Mouse (Mus musculus) left cerebral cortex, adult 2 months (tissue): ENCODE measurements around the gene Gfra4. TPM values are rescaled to one million over a fixed set of nuclear protein-coding genes. Genes with fewer than 3 reads are reported as not detected.
"Not testable (repeated sequence)": the region's sequence is repeated elsewhere in the genome, so short reads cannot be mapped to it uniquely, and the experiment has no call there.

Experiments
- DNase-seq, 2 experiments: peaks; one replicate each; pipeline ENCODE4 v3.0.0; 2021 to 2022; ENCODE audit warnings: low spot score in 2 of 2, mixed read lengths in 1 of 2; ENCODE audit errors: extremely low spot score in 1 of 2
- H3K27ac ChIP-seq: fragments of 200-600 bp; 2 replicates; pipeline ENCODE4 v1.8.1; 2022
- H3K4me3 ChIP-seq: fragments of 200-600 bp; 2 replicates; pipeline ENCODE4 v1.8.1; 2022
- CTCF ChIP-seq: fragments of 200-600 bp; IDR thresholded peaks from 2 replicates; pipeline ENCODE4 v1.8.1; 2022; ENCODE audit warnings: antibody characterized with exemption, mild to moderate bottlenecking, moderate library complexity
- intact Hi-C: fragments of 180-260 bp; cut with DNase I; formaldehyde crosslinking; loops from one replicate; pipeline ENCODE4 v1.15.1; 2025
- total RNA-seq, 2 experiments: library from RNA; stranded (reverse); gene quantifications; 2 replicates each; pipeline ENCODE4 v1.2.3; 2021

Gfra4 gene
- total RNA-seq, 2 experiments from 2014 or later: 50.3 to 55.3 TPM

DNA sequence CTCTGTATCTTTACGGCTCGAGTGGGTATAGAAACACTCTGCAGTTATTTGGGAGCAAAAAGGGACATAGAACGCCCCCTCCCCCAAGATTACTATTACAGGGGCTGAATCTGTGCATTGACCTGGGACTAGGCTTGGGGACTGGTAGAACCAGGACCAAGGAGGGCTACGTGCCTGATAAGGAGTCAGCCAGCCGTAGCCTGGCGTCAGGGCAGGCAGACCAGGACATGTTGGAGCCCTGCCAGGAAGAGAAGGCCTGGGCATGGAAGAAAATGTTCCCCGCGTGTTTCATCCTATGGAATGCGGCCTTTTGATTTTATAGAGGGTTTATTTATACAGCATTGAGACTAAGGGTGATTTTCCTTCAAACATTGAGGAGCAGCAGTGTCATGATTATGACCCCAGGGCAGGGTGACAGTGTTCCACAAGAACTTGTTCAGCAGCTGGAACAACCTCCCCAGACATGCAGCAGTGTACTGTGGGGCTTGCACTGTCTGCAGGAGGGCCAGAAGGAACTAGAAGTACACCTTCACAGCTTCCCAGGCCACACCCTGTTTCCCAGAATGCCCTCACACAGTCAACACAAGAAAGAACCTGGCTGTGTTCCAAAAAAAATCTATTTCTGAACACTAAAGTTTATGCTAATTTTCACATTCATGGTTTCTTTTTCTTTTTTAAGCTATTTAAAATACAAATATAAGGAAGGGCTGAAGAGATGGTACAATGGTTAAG lies 2.3 kb upstream of the Gfra4 start:
- no peak for DNase-seq
- Histone ChIP-seq H3K4me3 (no peak overlapping the region), H3K27ac (no peak overlapping the region)
- no peak for TF ChIP-seq CTCF
- intact Hi-C loops: loop anchor here (5.0 kb wide), 1 partner anchor 117 kb away; the partner anchor contains the start of gene 1700037H04Rik

DNA sequence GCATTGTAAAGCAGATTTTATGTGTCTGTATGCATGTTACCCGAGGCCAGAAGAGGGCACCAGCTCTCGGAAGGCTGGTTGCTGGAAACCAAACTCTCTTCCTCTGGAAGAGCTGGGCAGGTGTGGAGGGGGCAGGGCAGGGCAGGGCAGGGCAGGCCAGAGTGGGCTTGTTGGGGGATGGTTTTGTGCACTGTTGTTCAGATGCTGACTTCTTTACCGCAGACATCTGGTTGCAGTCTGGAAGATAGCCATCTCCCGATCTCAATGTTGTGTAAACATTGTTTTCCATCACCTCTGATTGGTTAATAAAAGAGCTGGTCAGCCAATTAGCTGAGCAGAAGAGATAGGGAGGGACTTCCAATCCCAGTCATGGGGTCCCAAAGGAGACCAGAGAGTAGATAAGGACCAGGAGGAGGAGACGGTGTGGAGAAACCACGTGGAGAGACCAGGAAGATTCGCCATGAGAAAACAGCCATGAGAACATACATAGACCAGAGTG lies 1.5 kb upstream of the Gfra4 start:
- Histone ChIP-seq H3K4me3 (no peak overlapping the region), H3K27ac (no peak overlapping the region)
- intact Hi-C loops: loop anchor here (5.0 kb wide), 1 partner anchor 118 kb away; the partner anchor contains the start of gene 1700037H04Rik
- no peak for DNase-seq
- TF ChIP-seq CTCF: no peak; the same call in 1 of the 2 replicates

DNA sequence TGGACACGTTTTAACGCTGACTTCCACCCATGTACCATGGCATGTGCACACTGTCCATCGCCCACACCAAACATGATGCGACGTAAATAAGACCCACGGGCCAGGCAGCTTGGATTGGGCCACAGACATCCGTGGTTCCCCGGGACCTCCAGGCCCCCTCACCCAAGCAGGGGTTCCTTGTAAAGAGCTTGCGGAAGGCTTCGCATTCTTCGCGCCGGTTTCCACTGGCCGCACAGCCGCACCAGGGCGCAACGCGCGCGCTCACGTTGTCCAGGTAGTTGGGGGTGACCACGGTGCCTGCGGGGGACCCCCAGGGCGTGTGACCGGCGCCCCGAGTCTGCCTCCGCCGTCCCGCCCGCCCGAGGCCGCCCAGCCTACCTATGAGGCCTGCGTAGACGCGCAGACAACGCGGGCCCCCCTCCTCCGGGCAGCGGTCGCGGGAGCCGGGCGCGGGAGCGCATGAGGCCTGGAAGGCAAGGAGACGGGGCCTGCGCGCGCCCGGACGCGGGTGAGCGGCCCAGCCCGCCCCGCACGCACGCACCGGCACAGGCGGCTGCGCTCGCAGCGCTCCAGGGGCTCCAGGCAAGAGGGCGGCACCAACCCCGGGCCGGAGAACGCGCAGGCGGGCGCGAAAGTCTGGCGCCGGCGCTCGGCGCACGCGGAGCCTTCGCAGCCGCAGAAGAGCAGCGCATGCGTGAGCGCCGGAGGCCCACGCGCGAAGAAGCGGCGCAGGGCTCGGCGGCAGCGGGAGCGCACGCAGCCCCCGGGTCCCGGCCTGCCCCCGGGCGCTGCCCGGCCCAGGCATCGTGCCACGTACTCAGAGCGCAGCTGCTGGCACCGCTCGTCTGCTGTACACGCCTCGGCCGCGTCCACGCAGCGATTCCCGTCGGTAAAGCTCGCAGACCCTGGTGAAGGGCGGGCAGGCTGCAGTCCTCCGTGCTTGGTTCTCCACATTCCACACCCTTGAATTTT lies 1.7 kb downstream of the Gfra4 start:
- Histone ChIP-seq H3K4me3 (peak overlapping the region; percentile 63), H3K27ac (peak overlapping the region; percentile 91)
- DNase-seq: peak; percentile 87 to 88
- intact Hi-C loops: loop anchor here (5.0 kb wide), 1 partner anchor 121 kb away; the partner anchor contains the start of gene 1700037H04Rik
- TF ChIP-seq CTCF: no peak

DNA sequence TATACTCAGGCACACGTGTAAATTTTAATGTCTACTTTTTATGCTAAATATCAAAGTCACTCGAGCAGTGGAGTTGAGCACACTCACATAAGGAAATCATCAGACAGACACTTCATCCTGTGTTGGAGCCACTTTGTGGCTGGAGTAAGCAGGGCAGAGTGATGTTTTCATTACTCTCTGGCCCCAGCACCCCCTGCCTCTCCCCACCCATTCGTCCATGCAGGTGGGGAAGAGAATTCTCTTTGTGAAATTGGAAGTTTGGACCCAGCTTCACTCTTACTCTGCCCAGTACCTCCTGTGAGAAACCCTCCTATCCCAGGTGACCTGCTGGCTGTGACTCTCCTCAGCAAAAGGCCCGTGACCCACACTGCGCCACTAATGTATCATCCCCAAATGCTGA lies 4.2 kb downstream of the Gfra4 start:
- no peak for TF ChIP-seq CTCF

DNA sequence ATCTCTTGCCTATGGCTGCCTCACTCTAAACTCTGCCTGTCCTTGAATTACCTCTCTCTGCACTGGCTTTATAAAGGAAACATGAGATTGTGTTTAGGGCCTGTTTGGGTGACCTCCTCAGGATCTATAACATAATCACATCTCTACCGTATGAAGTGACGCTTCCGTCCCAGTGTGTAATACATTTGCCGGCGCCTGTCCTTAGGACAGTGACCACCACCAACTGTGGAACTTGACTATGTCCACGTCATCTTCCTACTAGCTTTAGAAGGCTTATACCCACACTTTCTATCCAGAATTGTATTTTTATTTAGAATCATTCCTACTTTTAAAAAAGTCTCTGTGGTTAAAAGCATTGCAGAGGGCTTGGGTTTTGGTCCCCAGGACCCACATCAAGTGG lies 4.7 kb downstream of the Gfra4 start:
- no peak overlapping the region for H3K27ac ChIP-seq
- H3K4me3 ChIP-seq: no peak overlapping the region
- no peak for DNase-seq
- intact Hi-C loops: no loop called here
- TF ChIP-seq CTCF: no peak

More for the DNA sequence above, 4.2 kb downstream of the Gfra4 start:
- no peak overlapping the region for H3K27ac ChIP-seq
- intact Hi-C loops: no loop called here
- no peak for DNase-seq
- no peak overlapping the region for H3K4me3 ChIP-seq

DNA sequence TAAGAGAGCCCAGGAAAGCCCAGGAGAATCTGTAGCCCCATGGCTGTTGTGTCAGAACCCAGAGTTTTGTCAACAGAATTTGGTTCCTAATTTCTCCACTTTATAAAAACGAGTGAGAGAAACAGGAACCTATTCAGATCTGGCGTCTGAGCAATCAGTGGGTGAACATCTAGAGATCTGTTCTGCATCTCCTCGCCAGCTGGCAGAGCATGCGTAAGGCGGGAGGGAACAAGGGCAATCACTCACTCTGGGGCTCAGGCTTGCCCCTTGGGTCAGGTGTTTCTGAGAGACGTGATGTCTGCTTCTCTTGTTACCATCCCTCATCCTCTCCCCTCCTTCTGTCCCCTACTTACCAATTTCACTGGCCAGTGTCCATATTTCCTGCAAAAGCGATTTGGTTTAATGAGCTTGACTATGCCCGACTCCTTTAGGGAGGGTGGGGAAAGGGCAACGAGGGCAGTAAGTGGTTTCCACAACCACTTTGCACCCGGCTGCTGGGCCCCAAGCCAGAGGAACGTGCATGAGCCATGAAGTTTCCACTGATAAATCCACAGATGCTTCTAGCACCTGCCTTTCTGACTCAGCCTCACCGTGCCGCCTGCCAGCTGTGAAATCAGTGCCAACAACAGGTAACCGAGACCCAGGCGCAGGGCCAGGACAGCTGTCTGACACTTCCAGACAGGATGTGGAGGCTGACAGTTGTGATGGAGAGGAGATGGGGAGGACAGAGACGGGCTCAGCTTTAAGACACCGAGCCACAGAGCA lies 5.5 kb downstream of the Gfra4 start:
- DNase-seq: peak in 1 of 2 experiments; percentile 47
- no peak for TF ChIP-seq CTCF
- H3K27ac ChIP-seq: 0 out of 2 replicates have a peak overlapping the region, but pooled peaks have one; percentile 24
- no peak overlapping the region for H3K4me3 ChIP-seq
- intact Hi-C loops: no loop called here

DNA sequence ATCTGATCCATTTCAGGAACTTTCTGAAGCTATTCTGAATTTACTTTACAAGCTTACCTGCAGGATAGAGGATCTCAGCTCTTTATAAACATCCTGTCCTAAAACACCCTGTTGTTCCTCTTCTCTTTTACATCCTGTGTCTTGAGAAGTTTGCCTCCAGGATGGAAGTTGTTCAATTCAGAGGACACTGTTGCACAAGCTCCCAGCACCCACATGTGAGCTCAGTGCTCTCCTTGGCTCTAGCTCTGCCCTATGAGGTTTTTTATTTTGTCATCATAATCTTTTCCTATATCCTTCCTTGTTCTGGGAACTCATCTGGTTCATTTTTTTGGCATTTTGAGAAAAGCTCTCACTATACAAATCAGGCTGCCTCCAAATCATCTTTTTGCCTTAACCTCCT lies 6.1 kb downstream of the Gfra4 start:
- TF ChIP-seq CTCF: no peak
- Histone ChIP-seq H3K4me3 (no peak overlapping the region), H3K27ac (no peak overlapping the region)
- no peak for DNase-seq
- intact Hi-C loops: no loop called here

DNA sequence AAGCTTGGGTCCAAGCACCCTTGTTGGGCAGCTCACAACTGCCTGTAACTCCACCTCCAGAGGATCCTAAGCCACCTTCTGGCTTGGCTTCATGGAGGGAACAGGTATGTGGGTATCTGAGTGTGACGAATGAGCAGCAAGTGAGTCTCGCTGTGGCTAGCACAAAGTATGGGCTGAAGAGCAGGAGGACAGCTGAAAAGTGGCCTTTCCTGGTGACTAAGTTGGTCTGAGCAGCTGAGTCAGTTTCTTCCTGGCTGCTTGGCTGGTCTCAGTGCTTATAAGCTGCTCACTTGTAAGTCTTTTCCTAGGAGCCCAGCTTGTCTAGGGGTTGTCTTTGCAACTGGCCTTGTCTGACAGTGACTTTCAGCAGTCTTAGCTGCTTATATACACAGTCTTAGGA lies 6.5 kb downstream of the Gfra4 start:
- intact Hi-C loops: no loop called here
- Histone ChIP-seq H3K4me3 (no peak overlapping the region), H3K27ac (no peak overlapping the region)
- TF ChIP-seq CTCF: no peak
- DNase-seq: no peak

DNA sequence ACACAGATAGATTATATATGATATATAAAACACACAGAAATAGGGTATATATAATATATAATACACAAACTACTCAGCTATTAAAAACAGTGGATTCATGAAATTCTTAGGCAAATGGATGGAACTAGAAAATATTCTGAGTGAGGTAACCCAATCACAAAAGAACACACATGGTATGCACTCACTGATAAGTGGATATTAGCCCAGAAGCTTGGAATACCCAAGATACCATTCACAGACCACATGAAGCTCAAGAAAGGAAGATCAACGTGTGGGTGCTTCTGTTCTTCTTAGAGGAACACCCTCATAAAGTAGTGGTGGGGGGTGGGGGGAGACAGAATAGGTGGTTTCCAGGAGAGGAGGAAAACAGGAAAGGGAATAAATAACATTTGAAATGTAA lies 11.5 kb downstream of the Gfra4 start:
- intact Hi-C loops, DNase-seq, H3K4me3 ChIP-seq: not testable (repeated sequence)

DNA sequence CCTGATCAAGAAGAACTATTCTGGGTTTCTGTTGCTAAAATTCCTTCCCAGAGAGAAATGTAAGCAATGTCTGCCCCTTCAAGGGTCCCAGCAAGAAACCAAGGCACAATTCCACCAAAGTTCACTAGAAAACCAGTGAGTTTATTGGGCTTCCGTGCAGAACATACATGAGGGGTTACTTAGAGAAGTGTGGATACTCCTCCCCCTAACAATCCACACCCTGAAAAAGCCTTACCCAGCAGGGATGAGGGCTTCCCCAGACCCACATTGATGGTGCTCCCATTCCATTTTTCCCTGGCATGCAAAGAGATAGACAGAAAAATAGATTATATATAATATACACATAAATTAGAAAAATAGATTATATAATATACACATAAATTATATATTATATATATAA lies 11.9 kb downstream of the Gfra4 start:
- Histone ChIP-seq H3K4me3 (no peak overlapping the region), H3K27ac (no peak overlapping the region)
- intact Hi-C loops: no loop called here
- DNase-seq: no peak
- TF ChIP-seq CTCF: no peak

More for the DNA sequence above, 11.5 kb downstream of the Gfra4 start:
- H3K27ac ChIP-seq: not testable (repeated sequence)

DNA sequence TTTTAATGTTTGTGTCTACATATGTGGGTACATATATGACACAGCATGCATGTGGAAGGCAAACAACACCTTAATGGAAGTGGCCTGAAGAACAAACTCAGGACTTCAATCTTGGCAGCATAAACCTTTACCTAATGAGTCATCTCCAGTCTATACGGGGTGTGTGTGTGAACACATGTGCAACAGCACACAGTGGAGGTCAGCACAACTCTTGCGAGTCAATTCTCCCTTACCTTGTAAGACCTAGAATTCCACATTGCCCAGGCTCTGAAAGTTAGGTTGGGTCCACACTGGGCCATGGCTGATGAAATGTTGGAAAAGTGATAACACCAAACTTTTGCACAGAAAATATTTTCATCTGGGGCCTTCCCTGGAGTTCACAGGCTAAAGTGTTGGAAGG lies 12.3 kb downstream of the Gfra4 start:
- Histone ChIP-seq H3K4me3 (no peak overlapping the region), H3K27ac (no peak overlapping the region)
- no peak for TF ChIP-seq CTCF
- no peak for DNase-seq
- intact Hi-C loops: no loop called here
